Mouse (Mus musculus) lung, postnatal 0 days (tissue): Measurements from ENCODE around the gene Pde3a.

Experiments
- CTCF ChIP-seq: IDR thresholded peaks from 2 replicates; pipeline ENCODE4 v1.5.1; 2016; ENCODE audit warnings: antibody characterized with exemption, mild to moderate bottlenecking
- EP300 ChIP-seq: IDR thresholded peaks from 2 replicates; pipeline ENCODE4 v1.6.1; 2016; ENCODE audit warnings: antibody characterized with exemption, mild to moderate bottlenecking, control low read depth

GRCm38 (mm10) chr6:141271133-141271532 is 22.1 kb downstream of the Pde3a start:
- TF ChIP-seq CTCF (no peak), EP300 (no peak)
